Mouse (Mus musculus) cerebellum, adult 2 months (tissue): ENCODE data around the gene Grin2a.

Experiments
- CTCF ChIP-seq: fragments of 200-500 bp; IDR thresholded peaks from 2 replicates; pipeline ENCODE4 v1.5.1; 2011; ENCODE audit warnings: low read depth, mild to moderate bottlenecking, control low read depth, low read length, moderate library complexity, borderline replicate concordance; ENCODE audit not compliant: insufficient read depth
- POLR2A ChIP-seq: fragments of 200-500 bp; IDR thresholded peaks from 2 replicates; pipeline ENCODE4 v1.6.1; 2011; ENCODE audit warnings: low read length, control low read depth, borderline replicate concordance; ENCODE audit not compliant: insufficient read depth

- TF ChIP-seq CTCF = no peak
- TF ChIP-seq POLR2A = no peak
Measured at GRCm38 (mm10) chr16:9738679-9739078, 256.7 kb downstream of the Grin2a start.
